Mouse (Mus musculus): ENCODE measurements around the gene Mrps26.

DNA sequence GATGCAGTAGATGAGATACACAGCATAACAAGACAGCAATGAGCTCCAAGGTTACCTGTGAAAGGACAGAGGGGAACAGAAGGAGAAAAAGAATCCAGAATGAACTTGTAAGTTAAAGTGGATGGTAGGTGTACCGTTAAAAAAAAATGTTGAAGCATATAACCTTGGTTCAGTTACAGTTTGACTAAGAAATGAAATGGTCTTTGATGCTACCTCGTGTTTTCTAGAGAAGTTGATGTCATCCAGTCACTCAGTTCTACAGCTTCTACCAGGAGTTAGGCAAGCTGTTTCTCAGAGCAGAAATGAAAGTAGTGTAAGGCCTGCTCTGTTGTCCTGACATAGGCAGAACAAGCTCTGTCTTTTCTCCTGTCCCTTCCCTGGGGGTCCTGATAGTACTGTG, 34.3 kb upstream of the Mrps26 start:
- TF ChIP-seq POLR2A (IDR thresholded peaks at IDR 0.05; ENCODE audit: low read depth, low read length) (no peak), CTCF (conservative IDR thresholded peaks at IDR 0.05; ENCODE audit: insufficient read depth, insufficient read length, low read depth, low read length) (no peak)

Data from kidney, adult 2 months (tissue).